Mouse (Mus musculus) inflammation-experienced regulatory T-cells, adult 6 months (primary cell): ENCODE results near the gene Sh3bgrl2. TPM values are rescaled to one million over a fixed set of nuclear protein-coding genes. Genes with fewer than 3 reads are reported as not detected.

ENCODE experiments used
- polyA plus RNA-seq, 3 experiments: library from polyadenylated mRNA; unstranded; fragments of 100-300 nt; shearing (Covaris generic); gene quantifications; one replicate each; pipeline ENCODE4 v1.2.1; 2017

The Sh3bgrl2 gene
- polyA plus RNA-seq, 3 experiments from 2014 or later = 0.96 to 17.1 (median 11.0) TPM

Other genes starting within 250 kb of the Sh3bgrl2 start
- gene Lca5, start 107.2 kb upstream of the Sh3bgrl2 start, polyA plus RNA-seq = 10 to 100 TPM in 1 of 3 experiments, 1 to 10 TPM in 2; 6.7 to 14.3 (median 8.1) TPM